Mouse (Mus musculus) C2C12 (cell line): ENCODE results near the gene Pheta1. TPM values are rescaled to one million over a fixed set of nuclear protein-coding genes. Genes with fewer than 3 reads are reported as not detected.

ENCODE experiments used
- H3K27me3 ChIP-seq: one replicate; pipeline ENCODE4 v1.6.1; 2011; ENCODE audit not compliant: control insufficient read depth, insufficient read depth, insufficient read length
- H3K36me3 ChIP-seq: one replicate; pipeline ENCODE4 v1.6.1; 2011; ENCODE audit not compliant: control insufficient read depth, insufficient read depth
- H3K4me3 ChIP-seq: one replicate; pipeline ENCODE4 v1.5.1; 2011; ENCODE audit warnings: mild to moderate bottlenecking, control low read depth; ENCODE audit not compliant: poor library complexity, insufficient read depth, severe bottlenecking
- H3K79me2 ChIP-seq: one replicate; pipeline ENCODE4 v1.6.1; 2011; ENCODE audit not compliant: control insufficient read depth, insufficient read depth
- H3K79me3 ChIP-seq: one replicate; pipeline ENCODE4 v1.6.1; 2011; ENCODE audit warnings: low read depth, control low read depth
- H3ac ChIP-seq: one replicate; pipeline ENCODE3; 2011; ENCODE audit warnings: low read depth; ENCODE audit not compliant: control insufficient read depth, insufficient read length
- CEBPB ChIP-seq: IDR thresholded peaks from one replicate; pipeline ENCODE4 v1.6.1; 2011; ENCODE audit warnings: low read depth, mild to moderate bottlenecking, control low read depth, moderate library complexity
- CTCF ChIP-seq: IDR thresholded peaks from one replicate; pipeline ENCODE4 v1.5.1; 2011; ENCODE audit not compliant: control insufficient read depth, insufficient read depth, insufficient read length
- FOSL1 ChIP-seq: IDR thresholded peaks from one replicate; pipeline ENCODE4 v1.8.0; 2011; ENCODE audit warnings: mild to moderate bottlenecking, low read length; ENCODE audit not compliant: poor library complexity, insufficient read depth, severe bottlenecking
- MAX ChIP-seq: IDR thresholded peaks from one replicate; pipeline ENCODE4 v1.6.1; 2011; ENCODE audit warnings: mild to moderate bottlenecking, control low read depth
- MYOD1 ChIP-seq: IDR thresholded peaks from one replicate; pipeline ENCODE4 v1.6.1; 2011; ENCODE audit warnings: low read depth; ENCODE audit not compliant: control insufficient read depth, insufficient read length
- MYOG ChIP-seq: IDR thresholded peaks from one replicate; pipeline ENCODE4 v1.6.1; 2011; ENCODE audit not compliant: control insufficient read depth, insufficient read length; ENCODE audit errors: extremely low read depth
- USF1 ChIP-seq: IDR thresholded peaks from one replicate; pipeline ENCODE4 v1.6.1; 2011; ENCODE audit warnings: low read depth, mild to moderate bottlenecking, control low read depth, moderate library complexity
- polyA plus RNA-seq: library from polyadenylated mRNA; unstranded; fragments of >200 nt; fragmentation: generic; extraction: Trizol; gene quantifications from one replicate; pipeline ENCODE4 v1.2.1, GENCODE M21; 2012; ENCODE audit warnings: missing spikeins

Pheta1 gene
- polyA plus RNA-seq, 1 experiment, result 12.9 TPM

DNA sequence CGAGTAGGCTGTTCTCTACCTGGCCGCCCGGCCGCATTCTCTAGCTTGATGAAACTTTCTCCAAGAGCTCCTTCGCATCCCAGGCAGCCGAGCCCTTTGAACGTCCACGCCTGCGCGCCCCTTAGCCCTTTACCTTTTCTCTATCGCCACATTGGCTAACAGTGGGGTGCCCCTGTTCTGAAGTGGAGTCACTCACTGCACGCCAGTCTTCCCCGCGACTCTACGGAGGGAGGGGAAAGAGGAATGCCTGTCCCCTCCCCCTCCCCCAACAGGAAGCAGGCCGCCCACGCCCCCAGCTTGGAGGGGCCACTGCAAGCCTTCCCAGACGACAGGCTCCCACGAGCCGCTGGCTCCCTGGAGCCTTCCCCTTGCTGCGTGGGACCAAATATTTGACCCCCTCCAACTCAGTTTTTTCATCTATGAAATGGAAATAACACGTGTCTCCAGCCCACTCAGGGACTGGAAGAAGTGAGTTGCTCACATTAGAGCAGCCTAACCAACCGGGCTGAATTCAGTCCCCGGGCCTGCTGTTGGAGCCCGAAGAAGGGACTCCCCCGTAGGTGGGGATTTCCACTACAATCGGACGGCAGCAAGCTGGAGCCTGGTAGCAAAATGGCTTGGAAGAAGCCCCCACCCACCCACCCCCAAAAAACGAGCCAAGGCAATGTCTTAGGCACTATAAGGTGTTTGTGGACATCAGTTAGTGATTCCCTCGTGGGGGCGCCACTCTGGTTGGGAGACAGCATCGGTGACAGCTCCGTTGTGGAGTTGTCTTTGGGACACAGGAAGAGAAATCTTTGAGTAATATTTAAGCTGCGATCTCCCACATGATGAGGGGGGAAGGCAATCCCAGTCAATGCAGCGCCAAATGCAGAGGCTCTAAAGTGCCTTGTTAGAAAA is 11.1 kb upstream of the Pheta1 start, which contains the start of gene Sh2b3:
Gene Sh2b3 (minus strand): TSS at position 206 of the 900 bp plus-strand sequence.
- Histone ChIP-seq H3K79me2 (peaks cover 39% of the 10 kb centered on the region), H3K36me3 (peaks cover 3% of the 10 kb centered on the region), H3K27me3 (no peaks in the 10 kb centered on the region), H3ac (peak within 1 kb of the TSS; percentile 71), H3K4me3 (peak within 1 kb of the TSS; percentile 79), H3K79me3 (peaks cover 29% of the 10 kb centered on the region)
- no peak for TF ChIP-seq MAX
- no peak for TF ChIP-seq CEBPB
- TF ChIP-seq MYOD1, result no peak
- no peak for TF ChIP-seq MYOG
- TF ChIP-seq FOSL1, result no peak

DNA sequence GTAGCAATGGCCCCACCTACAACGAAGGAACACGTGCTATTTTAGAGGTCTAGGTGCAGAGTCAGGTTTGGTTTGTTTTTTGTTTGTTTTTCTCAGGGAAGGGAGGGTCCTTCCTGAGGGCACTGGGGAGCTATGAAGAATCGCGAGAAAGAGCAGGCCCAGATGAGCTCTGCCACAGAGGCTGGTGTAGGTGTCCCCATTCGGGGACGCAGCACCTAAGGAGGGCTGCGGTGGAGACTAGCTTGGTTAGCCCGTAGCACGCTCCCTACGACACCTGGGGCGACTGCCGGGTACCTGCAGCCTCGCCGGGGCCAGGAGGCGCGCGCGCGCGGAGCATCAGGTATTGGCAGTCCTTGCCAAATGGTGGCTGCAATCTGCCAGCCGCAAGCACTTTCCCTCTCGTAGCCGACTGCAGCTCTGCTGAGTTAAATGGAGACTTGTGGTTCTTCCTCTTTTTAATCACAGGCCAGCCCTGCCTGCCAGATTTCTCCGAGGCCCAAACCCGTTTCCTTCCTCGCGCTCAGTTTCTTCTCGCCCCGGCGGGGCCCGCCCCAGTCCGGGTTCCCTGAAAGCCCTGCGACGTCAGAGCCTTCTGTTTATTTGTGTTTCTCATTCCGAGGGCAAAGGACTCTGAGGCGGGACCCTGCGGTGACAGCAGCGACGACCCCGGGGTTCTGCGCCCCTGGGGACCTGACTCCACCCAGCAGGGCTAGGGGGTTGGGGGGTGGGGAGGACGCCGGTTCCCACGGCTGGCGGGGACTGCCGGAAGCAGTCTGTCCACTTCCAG is 10.2 kb upstream of the Pheta1 start:
- no peak for TF ChIP-seq USF1
- TF ChIP-seq CTCF, result no peak
- TF ChIP-seq MYOD1, result no peak
- TF ChIP-seq MAX, result no peak
- TF ChIP-seq CEBPB, result no peak
- no peak for TF ChIP-seq MYOG
- no peak for TF ChIP-seq FOSL1
- Histone ChIP-seq H3K27me3 (no peaks in the 10 kb centered on the region), H3K79me2 (peaks cover 31% of the 10 kb centered on the region)

DNA sequence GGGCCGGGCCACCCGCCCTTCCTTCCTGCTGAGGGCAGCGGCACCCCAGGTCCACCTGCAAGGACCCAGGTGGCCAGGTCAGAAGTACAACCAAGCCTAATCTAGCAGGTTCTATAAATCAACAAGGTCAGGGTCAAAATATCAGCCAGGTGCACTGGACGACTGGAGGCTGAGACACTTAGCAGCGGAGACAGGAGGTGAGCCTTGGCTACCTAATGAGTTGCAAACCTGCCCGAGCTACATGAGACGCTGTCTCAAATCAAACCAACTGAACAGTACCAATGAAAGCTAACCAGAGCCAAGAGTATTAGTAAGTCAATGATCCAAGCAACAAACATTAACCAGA is 9.7 kb upstream of the Pheta1 start:
- TF ChIP-seq MAX, result no peak
- TF ChIP-seq MYOD1, result no peak
- TF ChIP-seq USF1, result no peak
- TF ChIP-seq MYOG, result no peak
- no peak for TF ChIP-seq CEBPB
- TF ChIP-seq CTCF, result no peak
- no peak for TF ChIP-seq FOSL1
- H3ac ChIP-seq, result no peak overlapping the region
- no peak overlapping the region for H3K4me3 ChIP-seq
- H3K36me3 ChIP-seq, result peaks cover 3% of the 10 kb centered on the region
- H3K27me3 ChIP-seq, result no peaks in the 10 kb centered on the region
- H3K79me2 ChIP-seq, result peaks cover 25% of the 10 kb centered on the region
- peaks cover 19% of the 10 kb centered on the region for H3K79me3 ChIP-seq

More for the DNA sequence above, 10.2 kb upstream of the Pheta1 start:
- Histone ChIP-seq H3K4me3 (no peak overlapping the region), H3K36me3 (peaks cover 3% of the 10 kb centered on the region), H3ac (no peak overlapping the region), H3K79me3 (peaks cover 21% of the 10 kb centered on the region)

DNA sequence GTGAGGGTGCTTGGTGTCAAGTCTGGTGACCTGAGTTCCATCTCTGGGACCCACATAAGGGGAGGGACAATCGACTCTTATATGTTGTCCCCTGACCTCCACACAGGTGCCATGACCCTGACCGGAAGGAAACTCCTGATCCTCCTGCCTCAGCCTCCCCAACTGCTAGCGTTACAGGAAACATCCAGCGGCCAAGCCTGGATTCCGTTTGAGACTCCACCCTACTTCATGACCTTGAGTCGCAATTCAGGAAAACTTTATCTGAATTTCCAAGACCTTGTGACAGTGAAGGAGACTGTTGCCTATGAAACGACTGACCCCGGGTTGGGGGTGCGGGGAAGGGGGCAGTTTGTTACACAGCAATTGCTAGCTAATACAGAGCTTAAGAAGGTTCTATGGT is 7.3 kb upstream of the Pheta1 start:
- Histone ChIP-seq H3K27me3 (no peaks in the 10 kb centered on the region), H3K79me3 (no peaks in the 10 kb centered on the region)
- TF ChIP-seq MYOG (no peak), CEBPB (no peak), CTCF (no peak), USF1 (no peak), FOSL1 (no peak)

DNA sequence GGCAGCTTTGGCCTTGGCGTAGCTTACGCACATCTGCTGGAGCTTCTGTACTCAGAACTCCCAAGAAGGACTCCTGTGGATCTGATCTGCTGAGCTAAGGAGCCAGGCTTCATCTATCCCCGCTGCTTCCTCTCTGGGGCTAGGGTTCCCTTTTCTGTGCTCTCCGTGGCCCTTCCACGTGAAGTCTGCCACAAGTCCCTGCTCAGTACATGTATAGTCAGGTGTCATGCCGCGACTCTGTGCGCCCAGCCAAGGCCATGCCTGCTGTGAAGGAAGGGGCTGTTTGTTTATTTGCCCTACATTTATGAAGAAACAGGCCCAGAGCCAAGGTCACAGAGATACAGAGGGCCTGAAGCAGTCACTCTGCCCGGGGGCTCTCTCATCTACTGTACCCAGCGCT is 6.8 kb upstream of the Pheta1 start:
- no peaks in the 10 kb centered on the region for H3K79me2 ChIP-seq
- H3ac ChIP-seq, result no peak overlapping the region
- H3K4me3 ChIP-seq, result no peak overlapping the region
- H3K27me3 ChIP-seq, result no peaks in the 10 kb centered on the region
- no peaks in the 10 kb centered on the region for H3K36me3 ChIP-seq
- H3K79me3 ChIP-seq, result no peaks in the 10 kb centered on the region
- no peak for TF ChIP-seq MYOG
- no peak for TF ChIP-seq MAX
- TF ChIP-seq USF1, result no peak
- no peak for TF ChIP-seq MYOD1
- no peak for TF ChIP-seq FOSL1
- TF ChIP-seq CTCF, result no peak
- no peak for TF ChIP-seq CEBPB

More for the DNA sequence above, 7.3 kb upstream of the Pheta1 start:
- Histone ChIP-seq H3K36me3 (no peaks in the 10 kb centered on the region), H3K79me2 (peaks cover 1% of the 10 kb centered on the region), H3K4me3 (no peak overlapping the region), H3ac (no peak overlapping the region)
